Mouse (Mus musculus): ENCODE results near the gene Atg4a-ps. TPM values are rescaled to one million over a fixed set of nuclear protein-coding genes. Genes with fewer than 3 reads are reported as not detected.

The Atg4a-ps gene
- polyA plus RNA-seq, 1 experiment from 2014 or later, result 0.29 TPM

DNA sequence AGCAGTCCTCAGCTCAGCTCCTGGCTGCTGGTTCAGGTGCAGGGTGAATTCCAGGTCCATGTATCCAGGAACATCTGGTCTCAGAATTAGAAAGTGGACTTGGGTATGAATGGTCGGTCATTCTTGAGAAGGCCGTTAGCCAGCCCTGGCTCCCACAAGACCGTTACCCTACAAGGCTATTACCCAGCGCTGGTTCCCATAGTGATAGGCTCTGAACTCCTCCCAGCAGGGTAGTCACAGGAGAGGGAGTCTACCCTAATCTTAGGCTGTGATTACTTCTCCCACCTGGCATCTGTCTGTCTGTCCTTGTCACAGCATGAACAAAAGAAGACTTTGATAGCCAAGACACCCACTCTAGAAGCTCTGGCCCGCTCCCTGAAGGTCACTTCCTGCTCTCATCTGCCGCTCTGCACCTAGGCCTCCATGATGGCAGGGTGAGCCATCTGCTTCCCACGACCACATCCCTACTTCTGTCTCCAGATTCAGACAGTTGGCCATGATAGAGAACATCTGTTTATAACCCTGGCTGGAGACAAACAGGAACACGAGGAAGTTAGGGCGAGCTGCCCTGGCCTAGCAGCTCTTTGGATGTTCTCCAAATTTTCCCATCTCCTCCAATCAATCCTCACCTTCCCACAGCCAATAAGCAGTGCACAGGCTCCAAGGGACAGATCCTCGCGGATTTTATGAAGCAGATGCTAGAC, 1.4 kb upstream of the Atg4a-ps start:
- Histone ChIP-seq H3K4me3 (ENCODE audit: inconsistent target) (no peak overlapping the region), H3K79me2 (ENCODE audit: inconsistent target) (no peaks in the 10 kb centered on the region), H3K27ac (no peak overlapping the region), H3K36me3 (ENCODE audit: inconsistent target) (no peaks in the 10 kb centered on the region)
- WGBS (ENCODE audit: missing documents), result 93% methylated on average over 11 of the region's 11 CpGs

- WGBS (ENCODE audit: missing documents), result 74% methylated on average over 5 of the region's 7 CpGs
- Histone ChIP-seq H3K4me3 (ENCODE audit: inconsistent target) (no peak overlapping the region), H3K27ac (no peak overlapping the region), H3K79me2 (ENCODE audit: inconsistent target) (no peaks in the 10 kb centered on the region), H3K36me3 (ENCODE audit: inconsistent target) (no peaks in the 10 kb centered on the region)
Measured at GRCm38 (mm10) chr3:103641301-103641700, 4.6 kb downstream of the Atg4a-ps start.

- Histone ChIP-seq H3K27ac (no peak overlapping the region), H3K4me3 (ENCODE audit: inconsistent target) (no peak overlapping the region), H3K36me3 (ENCODE audit: inconsistent target) (no peaks in the 10 kb centered on the region), H3K79me2 (ENCODE audit: inconsistent target) (no peaks in the 10 kb centered on the region)
- 83% methylated on average over 8 of the region's 8 CpGs for WGBS (ENCODE audit: missing documents)
Measured at GRCm38 (mm10) chr3:103640226-103640803, 5.6 kb downstream of the Atg4a-ps start.

- H3K4me3 ChIP-seq (ENCODE audit: inconsistent target), result no peak overlapping the region
- no peak overlapping the region for H3K27ac ChIP-seq
- no peaks in the 10 kb centered on the region for H3K36me3 ChIP-seq (ENCODE audit: inconsistent target)
- WGBS (ENCODE audit: missing documents), result 77% methylated on average over 1 of the region's 1 CpGs
- H3K79me2 ChIP-seq (ENCODE audit: inconsistent target), result no peaks in the 10 kb centered on the region
Measured at GRCm38 (mm10) chr3:103637641-103638040, 8.2 kb downstream of the Atg4a-ps start.

DNA sequence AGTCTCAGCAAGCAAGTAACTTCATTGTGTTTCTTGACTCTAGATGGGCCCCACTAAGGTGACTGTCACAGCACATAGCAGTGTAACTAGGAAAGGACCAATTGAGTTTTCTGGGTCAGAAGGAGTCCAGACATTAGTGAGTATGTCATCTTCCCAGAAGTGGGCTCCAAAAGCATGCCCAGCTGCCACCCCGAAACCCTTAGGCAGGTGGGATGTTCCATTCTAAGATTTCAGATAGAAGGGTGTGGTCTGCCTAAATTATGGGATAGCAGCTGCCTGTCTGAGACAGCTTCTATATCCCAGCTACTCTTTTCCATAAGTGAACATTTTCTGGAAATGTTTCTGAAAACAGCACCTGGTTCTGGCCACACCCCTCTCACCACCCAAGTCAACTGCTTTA, 11.6 kb downstream of the Atg4a-ps start:
- H3K79me2 ChIP-seq (ENCODE audit: inconsistent target), result no peaks in the 10 kb centered on the region
- H3K36me3 ChIP-seq (ENCODE audit: inconsistent target), result no peaks in the 10 kb centered on the region
- H3K4me3 ChIP-seq (ENCODE audit: inconsistent target), result no peak overlapping the region
- no peak overlapping the region for H3K27ac ChIP-seq
- 92% methylated on average over 1 of the region's 1 CpGs for WGBS (ENCODE audit: missing documents)

DNA sequence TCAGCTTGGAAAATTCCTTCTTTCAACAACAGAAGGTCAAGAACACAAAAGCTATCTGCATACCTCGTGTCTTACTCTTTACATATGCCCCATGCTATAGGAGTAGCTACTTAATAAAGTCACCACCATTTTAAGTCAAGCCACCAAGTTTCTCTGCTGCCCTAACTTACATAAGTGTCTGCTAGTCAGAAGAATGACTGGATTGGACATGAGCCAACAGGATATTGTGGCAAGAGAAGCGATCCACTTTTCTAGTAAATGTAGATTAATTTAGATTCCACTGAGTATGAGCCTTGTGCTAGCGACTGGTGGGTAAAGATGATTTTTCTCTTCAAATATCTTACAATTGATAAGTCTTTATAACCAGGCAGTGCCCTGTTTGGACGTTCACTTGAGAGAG, 12.0 kb downstream of the Atg4a-ps start:
- WGBS (ENCODE audit: missing documents), result 27% methylated on average over 4 of the region's 4 CpGs
- H3K27ac ChIP-seq, result no peak overlapping the region
- H3K79me2 ChIP-seq (ENCODE audit: inconsistent target), result no peaks in the 10 kb centered on the region
- H3K4me3 ChIP-seq (ENCODE audit: inconsistent target), result no peak overlapping the region
- H3K36me3 ChIP-seq (ENCODE audit: inconsistent target), result no peaks in the 10 kb centered on the region

DNA sequence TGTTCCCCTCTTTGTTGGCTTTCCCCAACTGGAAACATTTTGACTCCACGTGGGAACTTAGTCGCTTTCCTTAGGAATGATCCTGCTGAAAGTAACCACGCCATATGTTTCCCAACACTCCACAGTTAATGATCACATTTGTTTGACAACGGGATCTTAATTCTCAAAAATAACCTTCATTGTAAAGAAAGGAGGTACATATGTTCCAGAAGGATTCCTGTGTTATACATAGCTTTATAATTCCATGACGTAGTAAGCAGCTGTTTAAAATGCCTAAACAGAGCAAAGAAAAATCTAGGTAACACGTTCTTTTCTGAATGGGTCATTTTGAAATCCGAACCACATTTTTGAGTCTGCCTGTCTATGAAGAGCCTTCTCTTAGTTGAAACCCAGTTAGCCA, 12.7 kb downstream of the Atg4a-ps start:
- WGBS (ENCODE audit: missing documents), result 94% methylated on average over 7 of the region's 7 CpGs
- no peak overlapping the region for H3K27ac ChIP-seq
- no peak overlapping the region for H3K4me3 ChIP-seq (ENCODE audit: inconsistent target)
- no peaks in the 10 kb centered on the region for H3K36me3 ChIP-seq (ENCODE audit: inconsistent target)
- no peaks in the 10 kb centered on the region for H3K79me2 ChIP-seq (ENCODE audit: inconsistent target)

DNA sequence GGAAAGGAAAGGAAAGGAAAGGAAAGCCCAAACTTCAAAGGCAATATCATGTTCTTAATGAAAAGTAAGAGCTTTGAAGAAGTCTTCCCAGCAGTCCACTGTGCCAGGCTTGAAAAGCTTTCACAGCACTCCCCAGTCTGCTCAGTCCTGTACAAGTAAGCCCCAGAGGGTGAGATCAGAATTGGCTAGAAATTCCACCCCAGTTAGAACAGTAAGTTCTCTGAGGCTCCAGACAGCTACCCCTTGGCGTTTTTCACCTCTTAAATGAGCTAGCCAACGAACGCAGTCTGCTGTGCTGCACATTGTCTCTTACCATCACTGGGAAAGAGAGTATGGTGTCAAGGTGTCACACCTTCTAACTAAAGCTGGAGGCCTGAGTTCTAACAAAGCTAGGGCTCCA, 18.2 kb downstream of the Atg4a-ps start:
- WGBS (ENCODE audit: missing documents), result 96% methylated on average over 3 of the region's 3 CpGs
- Histone ChIP-seq H3K36me3 (ENCODE audit: inconsistent target) (no peaks in the 10 kb centered on the region), H3K79me2 (ENCODE audit: inconsistent target) (no peaks in the 10 kb centered on the region), H3K4me3 (ENCODE audit: inconsistent target) (no peak overlapping the region), H3K27ac (no peak overlapping the region)

DNA sequence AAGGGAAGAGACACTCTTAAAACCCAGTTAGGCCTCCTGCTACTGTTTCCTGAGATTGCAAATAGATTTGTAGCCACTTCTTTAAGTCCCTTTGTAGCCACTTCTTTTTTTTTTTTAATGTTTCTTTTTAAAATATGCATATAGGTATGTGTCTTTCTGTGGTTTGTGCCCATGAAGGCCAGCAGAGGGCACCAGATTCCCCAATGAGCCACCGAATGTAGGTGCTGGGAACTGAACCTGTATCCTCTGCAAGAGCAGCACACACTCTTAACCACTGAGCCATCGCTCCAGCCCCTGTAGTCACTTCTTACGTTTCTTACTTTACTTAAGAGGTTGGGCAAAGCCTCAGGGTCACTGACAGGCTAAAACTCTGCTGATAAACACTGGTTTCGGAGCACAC, 19.4 kb downstream of the Atg4a-ps start:
- H3K79me2 ChIP-seq (ENCODE audit: inconsistent target), result no peaks in the 10 kb centered on the region
- 98% methylated on average over 4 of the region's 4 CpGs for WGBS (ENCODE audit: missing documents)
- no peak overlapping the region for H3K4me3 ChIP-seq (ENCODE audit: inconsistent target)
- H3K27ac ChIP-seq, result no peak overlapping the region
- no peaks in the 10 kb centered on the region for H3K36me3 ChIP-seq (ENCODE audit: inconsistent target)

- Histone ChIP-seq H3K79me2 (ENCODE audit: inconsistent target) (no peaks in the 10 kb centered on the region), H3K36me3 (ENCODE audit: inconsistent target) (no peaks in the 10 kb centered on the region), H3K27ac (no peak overlapping the region), H3K4me3 (ENCODE audit: inconsistent target) (no peak overlapping the region)
- 88% methylated on average over 13 of the region's 13 CpGs for WGBS (ENCODE audit: missing documents)
Measured at GRCm38 (mm10) chr3:103625169-103625568, 20.7 kb downstream of the Atg4a-ps start.

GRCm38 (mm10) chr3:103624591-103625051, 21.2 kb downstream of the Atg4a-ps start:
- no peaks in the 10 kb centered on the region for H3K36me3 ChIP-seq (ENCODE audit: inconsistent target)
- H3K4me3 ChIP-seq (ENCODE audit: inconsistent target), result no peak overlapping the region
- H3K79me2 ChIP-seq (ENCODE audit: inconsistent target), result no peaks in the 10 kb centered on the region
- H3K27ac ChIP-seq, result no peak overlapping the region
- WGBS (ENCODE audit: missing documents), result 5% methylated on average over 5 of the region's 5 CpGs

DNA sequence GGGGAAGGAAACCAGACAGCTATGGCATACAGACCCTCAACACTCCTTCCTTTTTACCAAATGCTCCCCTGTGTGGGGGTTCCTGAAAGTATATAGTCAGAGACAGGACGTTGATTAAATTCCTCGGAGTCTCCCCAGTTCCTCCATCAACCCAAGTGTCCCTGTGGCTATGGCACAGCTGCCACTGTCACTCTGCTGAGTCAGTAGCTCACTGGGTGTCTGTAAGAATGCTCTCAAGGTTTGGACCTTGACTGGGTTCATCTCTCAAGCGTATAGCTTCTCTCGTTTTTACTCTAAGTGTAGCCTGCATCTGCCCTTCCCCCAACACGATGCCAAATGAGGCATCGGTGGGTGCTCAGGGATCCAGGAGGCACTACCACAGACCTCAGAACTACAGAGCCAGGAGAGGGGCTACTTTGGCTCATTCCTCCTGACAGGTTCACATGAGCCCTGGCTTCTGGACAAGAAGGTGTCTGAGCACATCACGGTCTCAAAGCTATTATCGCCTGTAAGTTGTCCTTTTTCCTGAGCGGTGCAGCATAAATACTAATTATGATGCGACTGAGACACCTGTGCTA, 21.9 kb downstream of the Atg4a-ps start:
- H3K4me3 ChIP-seq (ENCODE audit: inconsistent target), result no peak overlapping the region
- 69% methylated on average over 10 of the region's 10 CpGs for WGBS (ENCODE audit: missing documents)
- no peaks in the 10 kb centered on the region for H3K36me3 ChIP-seq (ENCODE audit: inconsistent target)

DNA sequence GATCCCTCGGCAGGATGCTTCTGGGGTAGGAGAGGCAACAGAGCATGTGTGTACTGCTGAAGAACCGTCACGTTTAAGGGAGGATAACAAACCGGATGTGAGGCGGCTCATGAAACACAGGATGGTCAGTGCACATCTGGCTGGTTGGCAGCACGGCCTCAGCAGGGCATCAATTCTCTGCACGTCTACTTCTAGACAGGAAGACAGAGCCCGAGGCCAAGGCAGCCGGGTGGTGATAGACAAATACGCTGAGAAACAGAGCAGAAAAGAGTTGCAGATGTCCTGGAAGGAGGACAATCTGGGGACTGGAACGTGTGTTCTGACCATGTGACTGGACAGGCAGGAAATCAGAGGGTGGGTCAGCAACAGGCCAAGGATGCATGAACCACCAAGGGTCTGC, 25.8 kb downstream of the Atg4a-ps start:
- no peak overlapping the region for H3K27ac ChIP-seq
- H3K79me2 ChIP-seq (ENCODE audit: inconsistent target), result no peaks in the 10 kb centered on the region
- no peaks in the 10 kb centered on the region for H3K36me3 ChIP-seq (ENCODE audit: inconsistent target)
- H3K4me3 ChIP-seq (ENCODE audit: inconsistent target), result no peak overlapping the region
- WGBS (ENCODE audit: missing documents), result 78% methylated on average over 11 of the region's 11 CpGs

More for the DNA sequence above, 21.9 kb downstream of the Atg4a-ps start:
- Histone ChIP-seq H3K79me2 (ENCODE audit: inconsistent target) (no peaks in the 10 kb centered on the region), H3K27ac (no peak overlapping the region)

GRCm38 (mm10) chr3:103616981-103617380, 28.9 kb downstream of the Atg4a-ps start:
- no peak overlapping the region for H3K27ac ChIP-seq
- H3K79me2 ChIP-seq (ENCODE audit: inconsistent target), result no peaks in the 10 kb centered on the region
- H3K4me3 ChIP-seq (ENCODE audit: inconsistent target), result no peak overlapping the region
- no peaks in the 10 kb centered on the region for H3K36me3 ChIP-seq (ENCODE audit: inconsistent target)
- WGBS (ENCODE audit: missing documents), result 33% methylated on average over 6 of the region's 6 CpGs

DNA sequence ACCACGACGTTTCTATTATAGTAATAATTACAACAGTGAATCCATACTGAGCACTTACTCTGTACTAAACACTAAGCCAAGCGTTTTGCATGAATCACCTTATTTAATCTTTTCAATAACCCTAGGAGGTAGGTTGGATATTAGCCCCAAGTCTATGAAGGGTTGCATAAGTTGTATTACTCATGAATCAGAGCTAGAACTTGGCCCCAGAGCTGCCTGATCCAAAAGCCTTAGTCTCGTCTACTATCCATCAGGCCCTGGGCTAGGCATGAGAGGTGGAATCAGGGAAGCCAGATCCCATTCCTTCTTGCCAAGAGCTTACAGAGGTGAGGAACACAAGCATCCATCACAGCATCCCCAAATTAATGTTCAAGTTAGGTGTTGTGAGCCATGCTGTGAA, 30.2 kb downstream of the Atg4a-ps start:
- H3K27ac ChIP-seq, result no peak overlapping the region
- no peaks in the 10 kb centered on the region for H3K36me3 ChIP-seq (ENCODE audit: inconsistent target)
- H3K4me3 ChIP-seq (ENCODE audit: inconsistent target), result no peak overlapping the region
- no peaks in the 10 kb centered on the region for H3K79me2 ChIP-seq (ENCODE audit: inconsistent target)
- 93% methylated on average over 4 of the region's 4 CpGs for WGBS (ENCODE audit: missing documents)

All from macrophage (primary cell).